Mouse (Mus musculus) right cerebral cortex, adult 2 months (tissue): ENCODE measurements around the gene Ankrd23.

ENCODE experiments used
- DNase-seq, 2 experiments: peaks; one replicate each; pipeline ENCODE4 v3.0.0; 2021 to 2022; ENCODE audit warnings: low spot score in 2 of 2

The Ankrd23 gene

GRCm38 (mm10) chr1:36563632-36564031, 26.9 kb upstream of the Ankrd23 start:
- DNase-seq = no peak

- DNase-seq = no peak
Observed at GRCm38 (mm10) chr1:36563197-36563596, 26.5 kb upstream of the Ankrd23 start.

- no peak for DNase-seq
Observed at GRCm38 (mm10) chr1:36562388-36562787, 25.7 kb upstream of the Ankrd23 start.

GRCm38 (mm10) chr1:36560903-36561302, 24.2 kb upstream of the Ankrd23 start:
- DNase-seq = no peak

GRCm38 (mm10) chr1:36559888-36560287, 23.2 kb upstream of the Ankrd23 start:
- no peak for DNase-seq

- DNase-seq = no peak
Observed at GRCm38 (mm10) chr1:36559256-36559655, 22.6 kb upstream of the Ankrd23 start.

- DNase-seq = peak; percentile 69 to 77
Observed at GRCm38 (mm10) chr1:36558031-36558993, 21.6 kb upstream of the Ankrd23 start, which contains the start of gene Sema4c. Sema4c (minus strand) TSS chr1:36558349.

- DNase-seq = peak; percentile 58 to 68
Observed at GRCm38 (mm10) chr1:36557457-36558011, 20.9 kb upstream of the Ankrd23 start.

- peak; percentile 92 for DNase-seq
Observed at GRCm38 (mm10) chr1:36556553-36557456, 20.1 kb upstream of the Ankrd23 start.

- peak in 1 of 2 experiments; percentile 28 for DNase-seq
Observed at GRCm38 (mm10) chr1:36555798-36556395, 19.2 kb upstream of the Ankrd23 start.

- no peak for DNase-seq
Observed at GRCm38 (mm10) chr1:36554633-36555399, 18.1 kb upstream of the Ankrd23 start.

GRCm38 (mm10) chr1:36552506-36552905, 15.8 kb upstream of the Ankrd23 start:
- no peak for DNase-seq

- no peak for DNase-seq
Observed at GRCm38 (mm10) chr1:36551904-36552303, 15.2 kb upstream of the Ankrd23 start.

- DNase-seq = no peak
Observed at GRCm38 (mm10) chr1:36550075-36550863, 13.6 kb upstream of the Ankrd23 start.

GRCm38 (mm10) chr1:36549491-36549890, 12.8 kb upstream of the Ankrd23 start:
- DNase-seq = no peak

- DNase-seq = no peak
Observed at GRCm38 (mm10) chr1:36548771-36549170, 12.1 kb upstream of the Ankrd23 start.

GRCm38 (mm10) chr1:36547981-36548598, 11.4 kb upstream of the Ankrd23 start:
- DNase-seq = peak in 1 of 2 experiments; percentile 30

- DNase-seq = peak; percentile 99
Observed at GRCm38 (mm10) chr1:36546888-36547471, 10.3 kb upstream of the Ankrd23 start, which contains the start of gene Ankrd39. Ankrd39 (minus strand) TSS chr1:36547445.
